Mouse (Mus musculus) bone marrow macrophage, adult 2 months (primary cell): ENCODE results near the gene Ankar.

Experiments
- CTCF ChIP-seq: IDR thresholded peaks from 2 replicates; pipeline ENCODE4 v1.5.1; 2012; ENCODE audit warnings: low read depth, mild to moderate bottlenecking, low read length, moderate library complexity
- POLR2A ChIP-seq: IDR thresholded peaks from 2 replicates; pipeline ENCODE4 v1.6.1; 2012; ENCODE audit warnings: mild to moderate bottlenecking, low read depth, low read length, borderline replicate concordance

GRCm38 (mm10) chr1:72746382-72746781, 46.0 kb upstream of the Ankar start:
- TF ChIP-seq CTCF (no peak), POLR2A (no peak)
